15 mouse cellular contexts compared by ENCODE assay signal in genomic region chr5:108700346-108700745, GRCm38 (mm10). TPM values are rescaled to one million over a fixed set of nuclear protein-coding genes. Genes with fewer than 3 reads are reported as not detected.
DNase-seq lines count a peak whose midpoint lies in the region; ATAC-seq lines count a peak whose summit lies in the region.
"Had no signal": no experiment of that assay in that cellular context is flagged by ENCODE, and none has a peak within 500 bp of the region (broad histone marks: within the 10 kb centered on the region; RNA-seq: fewer than 3 reads in every experiment).

No protein-coding gene starts in this region.

- 25% methylated on average over 3 of the region's 3 CpGs for WGBS in heart, embryonic 12.5 days
- 47% methylated on average over 3 of the region's 3 CpGs for WGBS in liver, embryonic 11.5 days
- 46% methylated on average over 3 of the region's 3 CpGs for WGBS in intestine, embryonic 15.5 days
- 60% methylated on average over 3 of the region's 3 CpGs for WGBS in liver, embryonic 16.5 days (ENCODE audit: insufficient replicate concordance)

- peak overlapping the region; percentile 6; the same call in 1 of the 2 replicates for H3K9ac ChIP-seq in heart, embryonic 12.5 days
- 0 out of 2 replicates have a peak overlapping the region, but pooled peaks have one; percentile 13 for H3K9ac ChIP-seq in liver, embryonic 11.5 days (ENCODE audit: low read depth, low read length)
- H3K9ac ChIP-seq in intestine, embryonic 15.5 days: 0 out of 2 replicates have a peak overlapping the region, but pooled peaks have one; percentile 17
- no peak overlapping the region for H3K9ac ChIP-seq in liver, embryonic 16.5 days (ENCODE audit: low read depth, low read length)
- H3K9ac ChIP-seq: forebrain, embryonic 13.5 days had no signal

- no peak overlapping the region for H3K4me3 ChIP-seq in heart, embryonic 12.5 days
- H3K4me3 ChIP-seq in liver, embryonic 11.5 days (ENCODE audit: low read depth, low read length): no peak overlapping the region
- H3K4me3 ChIP-seq in intestine, embryonic 15.5 days (replicated peaks): no peak overlapping the region
- no peak overlapping the region for H3K4me3 ChIP-seq in liver, embryonic 16.5 days (ENCODE audit: low read depth, low read length)
- H3K4me3 ChIP-seq: forebrain, embryonic 13.5 days had no signal

- H3K4me1 ChIP-seq in heart, embryonic 12.5 days (replicated peaks): peaks cover 79% of the 10 kb centered on the region
- H3K4me1 ChIP-seq in liver, embryonic 11.5 days (replicated peaks; ENCODE audit: control insufficient read depth, insufficient read depth, low read length): peaks cover 23% of the 10 kb centered on the region
- peaks cover 64% of the 10 kb centered on the region for H3K4me1 ChIP-seq in intestine, embryonic 15.5 days (replicated peaks)
- H3K4me1 ChIP-seq in liver, embryonic 16.5 days (ENCODE audit: control insufficient read depth, low read depth, low read length): peaks cover 9% of the 10 kb centered on the region

- H3K27ac ChIP-seq in heart, embryonic 12.5 days (ENCODE audit: poor library complexity, severe bottlenecking): peak overlapping the region; percentile 52
- H3K27ac ChIP-seq in liver, embryonic 11.5 days (ENCODE audit: low read depth, low read length): 0 out of 2 replicates have a peak overlapping the region, but pooled peaks have one; percentile 19
- H3K27ac ChIP-seq in intestine, embryonic 15.5 days: peak overlapping the region; percentile 76
- H3K27ac ChIP-seq in liver, embryonic 16.5 days (ENCODE audit: low read length): no peak overlapping the region
- H3K27ac ChIP-seq: forebrain, embryonic 13.5 days had no signal

- peak; percentile 51 for ATAC-seq in heart, embryonic 12.5 days (ENCODE audit: insufficient number of reproducible peaks, low FRiP score)
- peak; percentile 25; the same call in 1 of the 2 replicates for ATAC-seq in liver, embryonic 11.5 days (replicated peaks; ENCODE audit: low FRiP score)
- ATAC-seq in intestine, embryonic 15.5 days: peak; percentile 57
- peak; percentile 25; the same call in 1 of the 2 replicates for ATAC-seq in liver, embryonic 16.5 days (ENCODE audit: low read depth)
- ATAC-seq: forebrain, embryonic 13.5 days had no signal

- DNase-seq in heart, postnatal 14 days: no peak
- DNase-seq in liver, embryonic 11.5 days (ENCODE audit: low spot score): no peak
- DNase-seq in liver: no peak
- no peak for DNase-seq in natural killer cell, adult 2 months (ENCODE audit: low spot score in 2 of 2)
- DNase-seq in urinary bladder, postnatal 36 days (ENCODE audit: low spot score in 2 of 2): no peak
- DNase-seq: B cell, adult 2 months; cerebellum, adult 18-20 months; kidney, adult 11 months; left cerebral cortex, postnatal 4 days; thymus, postnatal 36 days had no signal

- H3K4me2 ChIP-seq in heart, embryonic 12.5 days: 0 out of 2 replicates have a peak overlapping the region, but pooled peaks have one; percentile 7
- H3K4me2 ChIP-seq in liver, embryonic 11.5 days: no peak overlapping the region; the same call in 1 of the 2 replicates
- peak overlapping the region; percentile 17; the same call in 1 of the 2 replicates for H3K4me2 ChIP-seq in intestine, embryonic 15.5 days (replicated peaks)
- H3K4me2 ChIP-seq in liver, embryonic 16.5 days (ENCODE audit: low read depth, low read length): no peak overlapping the region
- H3K4me2 ChIP-seq: forebrain, embryonic 13.5 days had no signal

- no peaks in the 10 kb centered on the region for H3K9me3 ChIP-seq in heart, embryonic 12.5 days (replicated peaks)
- H3K9me3 ChIP-seq in liver, embryonic 11.5 days (ENCODE audit: control insufficient read depth, low read length): no peaks in the 10 kb centered on the region
- no peaks in the 10 kb centered on the region for H3K9me3 ChIP-seq in intestine, embryonic 15.5 days
- H3K9me3 ChIP-seq in liver, embryonic 16.5 days (replicated peaks; ENCODE audit: control insufficient read depth, low read length): no peaks in the 10 kb centered on the region
- H3K9me3 ChIP-seq: forebrain, embryonic 13.5 days; G1E had no signal

- no peaks in the 10 kb centered on the region for H3K27me3 ChIP-seq in heart, embryonic 12.5 days (replicated peaks)
- H3K27me3 ChIP-seq in liver, embryonic 11.5 days (replicated peaks; ENCODE audit: control insufficient read depth, insufficient read depth, low read length): no peaks in the 10 kb centered on the region
- no peaks in the 10 kb centered on the region for H3K27me3 ChIP-seq in intestine, embryonic 15.5 days (replicated peaks)
- H3K27me3 ChIP-seq in liver, embryonic 16.5 days (ENCODE audit: control insufficient read depth, insufficient read depth, low read depth, low read length): no peaks in the 10 kb centered on the region
- H3K27me3 ChIP-seq: forebrain, embryonic 13.5 days had no signal

- peaks cover 24% of the 10 kb centered on the region for H3K36me3 ChIP-seq in heart, embryonic 12.5 days
- H3K36me3 ChIP-seq in liver, embryonic 11.5 days (ENCODE audit: control insufficient read depth, insufficient read depth, low read length): peaks cover under 1% of the 10 kb centered on the region
- H3K36me3 ChIP-seq in intestine, embryonic 15.5 days: peaks cover 2% of the 10 kb centered on the region; the same call in 1 of the 2 replicates
- H3K36me3 ChIP-seq in liver, embryonic 16.5 days (ENCODE audit: control insufficient read depth, insufficient read depth): no peaks in the 10 kb centered on the region; the same call in 1 of the 2 replicates

- intact Hi-C loops in heart, postnatal 14 days (cut with DNase I): no loop called here

RNA-seq across cellular contexts. Expression of gene Fgfrl1, which starts 8.2 kb away (rescaled TPM):
- polyA plus RNA-seq in heart, embryonic 12.5 days (2016; fragmentation: Nextera tagmentation; extraction: Ambion mirVana): 39.1 and 40.1 TPM in 2 replicates
- total RNA-seq in heart, postnatal 14 days (2021): 10 to 100 TPM; 16.6 to 16.9 TPM
- polyA plus RNA-seq in liver, embryonic 11.5 days (2014; fragmentation: Nextera tagmentation; extraction: Ambion mirVana): 21.3 and 22.1 TPM in 2 replicates
- polyA plus RNA-seq in intestine, embryonic 15.5 days (2015; fragmentation: Nextera tagmentation; extraction: Ambion mirVana): 21.8 and 26.3 TPM in 2 replicates
- polyA plus RNA-seq in liver, embryonic 16.5 days (2015; fragmentation: Nextera tagmentation; extraction: Ambion mirVana): 2.3 and 2.9 TPM in 2 replicates

RNA-seq across cellular contexts. Expression of gene Slc26a1, which starts 25.0 kb away (rescaled TPM):
- 0.54 and 1.0 TPM in 2 replicates for polyA plus RNA-seq in heart, embryonic 12.5 days (2016; fragmentation: Nextera tagmentation; extraction: Ambion mirVana)
- total RNA-seq in heart, postnatal 14 days (2021): not detected
- polyA plus RNA-seq in liver, embryonic 11.5 days (2014; fragmentation: Nextera tagmentation; extraction: Ambion mirVana): 11.6 and 14.4 TPM in 2 replicates
- 3.6 and 4.9 TPM in 2 replicates for polyA plus RNA-seq in intestine, embryonic 15.5 days (2015; fragmentation: Nextera tagmentation; extraction: Ambion mirVana)
- 20.7 and 23.7 TPM in 2 replicates for polyA plus RNA-seq in liver, embryonic 16.5 days (2015; fragmentation: Nextera tagmentation; extraction: Ambion mirVana)

RNA-seq across cellular contexts. Expression of gene Dgkq, which starts 30.9 kb away (rescaled TPM):
- polyA plus RNA-seq in heart, embryonic 12.5 days (2016; fragmentation: Nextera tagmentation; extraction: Ambion mirVana): 8.4 and 9.4 TPM in 2 replicates
- total RNA-seq in heart, postnatal 14 days (2021): 10 to 100 TPM; 12.5 to 12.8 TPM
- polyA plus RNA-seq in liver, embryonic 11.5 days (2014; fragmentation: Nextera tagmentation; extraction: Ambion mirVana): 5.8 and 8.8 TPM in 2 replicates
- 11.1 and 11.2 TPM in 2 replicates for polyA plus RNA-seq in intestine, embryonic 15.5 days (2015; fragmentation: Nextera tagmentation; extraction: Ambion mirVana)
- polyA plus RNA-seq in liver, embryonic 16.5 days (2015; fragmentation: Nextera tagmentation; extraction: Ambion mirVana): 3.1 and 3.4 TPM in 2 replicates

RNA-seq across cellular contexts. Expression of gene Idua, which starts 40.2 kb away (rescaled TPM):
- polyA plus RNA-seq in heart, embryonic 12.5 days (2016; fragmentation: Nextera tagmentation; extraction: Ambion mirVana): 16.5 and 17.8 TPM in 2 replicates
- 10 to 100 TPM; 16.7 to 16.9 TPM for total RNA-seq in heart, postnatal 14 days (2021)
- 9.8 and 10.1 TPM in 2 replicates for polyA plus RNA-seq in liver, embryonic 11.5 days (2014; fragmentation: Nextera tagmentation; extraction: Ambion mirVana)
- 12.0 and 12.8 TPM in 2 replicates for polyA plus RNA-seq in intestine, embryonic 15.5 days (2015; fragmentation: Nextera tagmentation; extraction: Ambion mirVana)
- polyA plus RNA-seq in liver, embryonic 16.5 days (2015; fragmentation: Nextera tagmentation; extraction: Ambion mirVana): 5.0 and 5.8 TPM in 2 replicates

Comparison
In these comparisons a context has a peak if more than half of its experiments do, and no peak if none do; other contexts are left out.
1. H3K4me2 ChIP-seq: peak in heart, embryonic 12.5 days (single experiment) and intestine, embryonic 15.5 days (single experiment); none in liver, embryonic 11.5 days (single experiment) and liver, embryonic 16.5 days (single experiment).
2. Peak in every context shown above with its lines, with median percentiles within 50 percentile points of each other: ATAC-seq.